Mouse (Mus musculus): ENCODE data around the gene Fitm2.

GRCm38 (mm10) chr2:163493976-163494375, 21.5 kb upstream of the Fitm2 start:
- TF ChIP-seq CTCF (IDR thresholded peaks at IDR 0.05; ENCODE audit: control insufficient read depth, insufficient read depth, insufficient read length): no peak
- peak; percentile 27 for TF ChIP-seq MAX (IDR thresholded peaks at IDR 0.05)
- TF ChIP-seq USF1 (IDR thresholded peaks at IDR 0.05; ENCODE audit: low read depth): no peak
- no peak for TF ChIP-seq MYOD1 (IDR thresholded peaks at IDR 0.05; ENCODE audit: control insufficient read depth, insufficient read length, low read depth)
- no peak for TF ChIP-seq CEBPB (IDR thresholded peaks at IDR 0.05; ENCODE audit: low read depth)

All from C2C12 (cell line).